Mouse (Mus musculus): Measurements from ENCODE around the gene Ube2dnl1. TPM values are rescaled to one million over a fixed set of nuclear protein-coding genes. Genes with fewer than 3 reads are reported as not detected.

Ube2dnl1 gene
- total RNA-seq (2017) = not detected in 2 replicates

DNA sequence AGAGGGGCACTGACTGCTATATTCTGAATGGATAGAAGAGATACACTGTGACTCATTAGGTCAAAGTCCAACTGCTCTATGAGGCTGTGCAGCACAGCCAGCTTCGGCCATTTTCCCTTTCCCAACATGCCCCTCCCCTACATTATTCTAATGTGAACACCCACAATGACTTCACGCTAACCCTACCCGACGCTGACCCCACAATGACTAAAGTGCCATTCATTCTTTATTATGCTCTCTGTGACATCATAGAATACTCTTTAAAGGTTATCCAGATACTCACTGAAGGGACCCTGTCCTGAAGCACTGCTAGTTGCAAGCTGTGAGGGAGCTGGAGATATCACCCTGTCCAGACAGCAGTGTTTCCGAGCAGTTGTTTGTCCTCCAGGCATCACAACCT, at the start of gene Ube2dnl1:
Ube2dnl1 (plus strand) TSS at position 301 of the 400 bp plus-strand sequence.
- no peak for ATAC-seq (replicated peaks; ENCODE audit: low read depth, poor library complexity, severe bottlenecking)

DNA sequence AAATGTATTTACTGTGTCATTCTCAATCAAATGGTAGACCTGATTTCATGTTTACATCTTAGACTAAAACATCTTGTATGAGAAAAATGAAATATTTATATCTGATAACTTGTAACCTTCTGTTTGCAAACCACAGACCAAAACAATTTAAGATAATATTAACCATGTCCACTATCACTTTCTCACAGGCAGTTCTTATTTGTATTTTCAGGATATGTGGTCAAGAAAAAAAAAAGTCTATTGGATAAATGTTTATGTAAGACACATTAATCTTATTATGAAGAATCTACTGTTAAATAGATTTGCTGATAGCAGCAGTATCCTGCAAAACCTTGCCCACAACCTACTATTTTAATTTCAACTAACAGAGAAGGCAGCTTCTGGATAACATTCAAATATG, 9.3 kb upstream of the Ube2dnl1 start:
- no peak for ATAC-seq (replicated peaks; ENCODE audit: low read depth, poor library complexity, severe bottlenecking)

DNA sequence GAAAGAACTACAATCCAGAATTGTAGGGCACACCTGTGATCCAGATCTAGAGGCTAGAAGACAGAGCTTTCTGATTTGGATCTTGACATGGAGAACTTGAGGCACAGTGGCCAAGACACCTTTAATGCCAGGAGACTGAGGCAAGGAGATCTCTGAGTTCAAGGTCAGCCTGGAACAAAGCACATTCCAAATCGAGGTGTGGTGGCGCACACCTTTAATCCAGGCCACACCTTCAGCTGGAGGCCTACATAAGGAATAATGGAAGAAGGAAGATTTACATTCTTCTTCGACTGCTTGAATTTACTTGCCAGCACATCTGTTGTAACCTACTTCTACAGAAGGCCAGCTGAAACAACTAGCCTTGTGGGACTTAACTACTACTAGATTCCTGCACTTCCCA, 7.3 kb upstream of the Ube2dnl1 start:
- ATAC-seq (replicated peaks; ENCODE audit: low read depth, poor library complexity, severe bottlenecking) = no peak

DNA sequence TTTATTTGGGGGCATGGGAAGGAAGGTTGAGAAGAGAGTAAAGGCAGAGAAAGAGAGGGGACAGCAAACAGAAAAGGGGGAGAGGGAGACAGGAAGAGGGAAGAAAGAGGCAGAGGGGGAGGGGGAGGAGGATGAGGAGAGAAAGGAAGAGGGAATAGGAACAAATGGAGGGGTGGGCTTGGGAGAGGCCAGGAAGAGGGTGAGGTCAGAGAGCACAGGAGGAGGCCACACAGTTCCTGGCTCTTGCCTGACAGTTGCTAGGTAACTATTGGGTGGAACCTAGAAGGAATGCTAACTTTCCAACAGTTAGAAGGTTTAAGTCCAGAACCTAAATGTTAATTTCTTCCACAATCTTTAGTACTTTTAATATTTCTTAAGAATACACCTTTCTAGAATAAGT, 1.4 kb upstream of the Ube2dnl1 start:
- ATAC-seq (replicated peaks; ENCODE audit: low read depth, poor library complexity, severe bottlenecking) = no peak

DNA sequence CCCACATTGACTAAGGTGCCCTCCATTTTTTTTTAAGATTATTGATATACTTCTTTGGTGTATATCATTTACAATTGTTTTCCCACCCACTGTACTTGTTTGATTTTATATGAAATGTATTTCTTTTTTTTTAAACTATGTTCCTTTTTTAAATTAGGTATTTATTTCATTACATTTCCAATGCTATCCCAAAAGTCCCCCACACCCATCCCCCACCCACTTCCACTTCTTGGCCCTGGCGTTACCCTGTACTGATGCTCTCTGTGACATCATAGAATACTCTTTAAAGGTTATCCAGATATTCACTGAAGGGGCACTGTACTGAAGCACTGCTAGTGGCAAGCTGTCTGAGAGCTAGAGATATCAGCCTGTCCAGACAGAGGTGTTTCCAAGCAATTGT, 2.5 kb downstream of the Ube2dnl1 start, which contains the start of gene Ube2dnl2:
Ube2dnl2 (plus strand) TSS at position 301 of the 400 bp plus-strand sequence.
- ATAC-seq (replicated peaks; ENCODE audit: low read depth, poor library complexity, severe bottlenecking) = no peak

DNA sequence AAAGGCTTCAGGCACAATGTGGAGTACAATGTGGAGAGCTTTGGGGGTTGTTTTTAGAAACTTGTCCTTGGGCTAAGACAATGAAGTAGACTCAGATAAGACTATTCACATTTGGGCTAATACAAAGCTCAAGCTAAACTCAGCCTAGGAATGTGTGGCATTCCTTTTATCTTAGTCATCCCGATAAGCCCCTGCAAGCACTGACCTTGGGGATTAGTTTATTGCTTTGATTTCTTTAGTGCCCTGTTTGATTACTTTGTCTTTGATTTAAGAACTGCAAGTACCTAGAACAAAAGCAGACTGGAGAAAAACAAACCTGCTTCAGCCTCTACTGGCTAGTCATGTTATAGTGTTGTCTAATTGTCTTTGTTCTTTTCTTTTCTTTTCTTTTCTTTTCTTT, 50.3 kb downstream of the Ube2dnl1 start:
- ATAC-seq (replicated peaks; ENCODE audit: low read depth, poor library complexity, severe bottlenecking) = no peak

Other genes with a start within 250 kb of the Ube2dnl1 start
- gene Ube2dnl2, start 2.6 kb downstream of the Ube2dnl1 start, total RNA-seq (2017) = not detected in 2 replicates

Measured in common myeloid progenitor, adult 5-6 weeks (primary cell).